Mouse (Mus musculus) megakaryocyte-erythroid progenitor cell, adult 5-6 weeks (primary cell): ENCODE measurements around the gene Sh3glb2. TPM values are rescaled to one million over a fixed set of nuclear protein-coding genes. Genes with fewer than 3 reads are reported as not detected.

Source experiments
- total RNA-seq, 2 experiments: library from RNA; stranded (forward) in 1 of 2; stranded (reverse) in 1 of 2; fragments of 200-1000, 215-1000 nt in 1 of 2; fragments of >200 nt in 1 of 2; fragmentation: Nextera tagmentation in 1 of 2; gene quantifications; 2 replicates each; pipeline ENCODE4 v1.2.3; 2014 to 2017

Sh3glb2 gene
- total RNA-seq, 2 experiments from 2014 or later = 28.5 to 47.0 TPM

Other genes starting within 250 kb of the Sh3glb2 start
- 33.7 and 37.8 TPM in 2 replicates for gene Zer1, start 234.8 kb downstream of the Sh3glb2 start, total RNA-seq (2014; fragmentation: Nextera tagmentation)
- 7.5 and 8.3 TPM in 2 replicates for gene Zer1, start 234.8 kb downstream of the Sh3glb2 start, total RNA-seq (2017)
- gene Tbc1d13, start 225.6 kb downstream of the Sh3glb2 start, total RNA-seq (2014; fragmentation: Nextera tagmentation) = 39.9 and 48.0 TPM in 2 replicates
- 22.5 and 36.4 TPM in 2 replicates for gene Tbc1d13, start 225.6 kb downstream of the Sh3glb2 start, total RNA-seq (2017)
- 20.8 and 22.3 TPM in 2 replicates for gene Endog, start 187.8 kb downstream of the Sh3glb2 start, total RNA-seq (2014; fragmentation: Nextera tagmentation)
- 1.3 and 6.3 TPM in 2 replicates for gene Endog, start 187.8 kb downstream of the Sh3glb2 start, total RNA-seq (2017)
- gene Spout1, start 180.9 kb downstream of the Sh3glb2 start, total RNA-seq (2014; fragmentation: Nextera tagmentation) = 43.4 and 53.4 TPM in 2 replicates
- 34.2 and 39.7 TPM in 2 replicates for gene Spout1, start 180.9 kb downstream of the Sh3glb2 start, total RNA-seq (2017)
- 16.1 and 17.2 TPM in 2 replicates for gene Kyat1, start 153.5 kb downstream of the Sh3glb2 start, total RNA-seq (2014; fragmentation: Nextera tagmentation)
- gene Kyat1, start 153.5 kb downstream of the Sh3glb2 start, total RNA-seq (2017) = 15.9 and 19.4 TPM in 2 replicates
- 14.4 and 14.9 TPM in 2 replicates for gene Lrrc8a, start 121.6 kb downstream of the Sh3glb2 start, total RNA-seq (2014; fragmentation: Nextera tagmentation)
- gene Lrrc8a, start 121.6 kb downstream of the Sh3glb2 start, total RNA-seq (2017) = 8.3 and 10.7 TPM in 2 replicates
- gene Gm28035, start 118.8 kb downstream of the Sh3glb2 start, total RNA-seq (2014; fragmentation: Nextera tagmentation) = 2.2 TPM in 1 of 2 replicates, not detected in the other
- 0.09 TPM in 1 of 2 replicates, not detected in the other for gene Gm28035, start 118.8 kb downstream of the Sh3glb2 start, total RNA-seq (2017)
- gene Phyhd1, start 93.1 kb downstream of the Sh3glb2 start, total RNA-seq (2014; fragmentation: Nextera tagmentation) = not detected in 2 replicates
- not detected in 2 replicates for gene Phyhd1, start 93.1 kb downstream of the Sh3glb2 start, total RNA-seq (2017)
- 1.8 and 15.1 TPM in 2 replicates for gene Gm28038, start 78.3 kb downstream of the Sh3glb2 start, total RNA-seq (2014; fragmentation: Nextera tagmentation)
- gene Gm28038, start 78.3 kb downstream of the Sh3glb2 start, total RNA-seq (2017) = not detected in 2 replicates
- gene Dolk, start 73.0 kb downstream of the Sh3glb2 start, total RNA-seq (2014; fragmentation: Nextera tagmentation) = 8.7 and 10.5 TPM in 2 replicates
- gene Dolk, start 73.0 kb downstream of the Sh3glb2 start, total RNA-seq (2017) = 11.1 and 11.2 TPM in 2 replicates
- 59.3 and 66.6 TPM in 2 replicates for gene Nup188, start 72.9 kb downstream of the Sh3glb2 start, total RNA-seq (2014; fragmentation: Nextera tagmentation)
- 25.8 and 29.8 TPM in 2 replicates for gene Nup188, start 72.9 kb downstream of the Sh3glb2 start, total RNA-seq (2017)
- 17.8 and 35.0 TPM in 2 replicates for gene Miga2, start 4.9 kb upstream of the Sh3glb2 start, total RNA-seq (2014; fragmentation: Nextera tagmentation)
- gene Miga2, start 4.9 kb upstream of the Sh3glb2 start, total RNA-seq (2017) = 8.0 and 11.4 TPM in 2 replicates
- gene Dolpp1, start 32.9 kb upstream of the Sh3glb2 start, total RNA-seq (2014; fragmentation: Nextera tagmentation) = 24.0 and 29.0 TPM in 2 replicates
- 16.3 and 19.7 TPM in 2 replicates for gene Dolpp1, start 32.9 kb upstream of the Sh3glb2 start, total RNA-seq (2017)
- 24.3 and 29.2 TPM in 2 replicates for gene Crat, start 56.5 kb upstream of the Sh3glb2 start, total RNA-seq (2014; fragmentation: Nextera tagmentation)
- 11.2 and 16.0 TPM in 2 replicates for gene Crat, start 56.5 kb upstream of the Sh3glb2 start, total RNA-seq (2017)
- 228 and 237 TPM in 2 replicates for gene Ptpa, start 56.7 kb upstream of the Sh3glb2 start, total RNA-seq (2014; fragmentation: Nextera tagmentation)
- 74.1 and 93.5 TPM in 2 replicates for gene Ptpa, start 56.7 kb upstream of the Sh3glb2 start, total RNA-seq (2017)
- not detected in 2 replicates for gene Ier5l, start 114.9 kb upstream of the Sh3glb2 start, total RNA-seq (2014; fragmentation: Nextera tagmentation)
- gene Ier5l, start 114.9 kb upstream of the Sh3glb2 start, total RNA-seq (2017) = 0.56 TPM in 1 of 2 replicates, not detected in the other
- gene Cstad, start 235.7 kb upstream of the Sh3glb2 start, total RNA-seq (2014; fragmentation: Nextera tagmentation) = 2.7 TPM in 1 of 2 replicates, not detected in the other
- gene Cstad, start 235.7 kb upstream of the Sh3glb2 start, total RNA-seq (2017) = 1.0 TPM in 1 of 2 replicates, not detected in the other